Mouse (Mus musculus): ENCODE data around the gene Agmo. TPM values are rescaled to one million over a fixed set of nuclear protein-coding genes. Genes with fewer than 3 reads are reported as not detected.

Gene Agmo
- total and polyA plus RNA-seq, 3 experiments, result 0.08 TPM; not detected in 2

GRCm38 (mm10) chr12:37558284-37558683 is 316.8 kb downstream of the Agmo start (continued):
- TF ChIP-seq ZC3H11A (IDR thresholded peaks at IDR 0.05; ENCODE audit: low read depth, low read length), result no peak

GRCm38 (mm10) chr12:37565882-37566596 is 324.6 kb downstream of the Agmo start:
- Histone ChIP-seq H3K27ac (ENCODE audit: control insufficient read depth, low read depth, low read length) (no peak overlapping the region), H3K4me3 (ENCODE audit: control insufficient read depth in 1 of 2, insufficient read depth in 1 of 2, low read depth in 2 of 2, low read length in 2 of 2) (no peak overlapping the region), H3K36me3 (ENCODE audit: control insufficient read depth in 1 of 2, insufficient read depth in 2 of 2, low read length in 2 of 2) (no peaks in the 10 kb centered on the region), H3K9ac (ENCODE audit: control insufficient read depth, low read depth, low read length, poor library complexity, severe bottlenecking) (no peak overlapping the region), H3K4me1 (ENCODE audit: control insufficient read depth in 1 of 2, insufficient read depth in 2 of 2, low read length in 2 of 2) (no peaks in the 10 kb centered on the region), H3K9me3 (replicated peaks; ENCODE audit: insufficient read depth, low read length) (no peaks in the 10 kb centered on the region), H3K79me2 (ENCODE audit: control insufficient read depth, insufficient read depth, low read length, poor library complexity) (no peaks in the 10 kb centered on the region), H3K27me3 (ENCODE audit: control insufficient read depth in 1 of 2, insufficient read depth in 2 of 2, low read length in 2 of 2) (no peaks in the 10 kb centered on the region)
- no peak for DNase-seq (ENCODE audit: low read depth, low spot score)
- TF ChIP-seq EP300 (IDR thresholded peaks at IDR 0.05; ENCODE audit: low read depth in 1 of 2, low read length in 2 of 2) (no peak), ETS1 (IDR thresholded peaks at IDR 0.05; ENCODE audit: low read depth, low read length) (no peak), MAZ (IDR thresholded peaks at IDR 0.05; ENCODE audit: low read depth, low read length) (no peak), RAD21 (IDR thresholded peaks at IDR 0.05; ENCODE audit: low read depth, low read length) (no peak), GABPA (IDR thresholded peaks at IDR 0.05; ENCODE audit: low read depth, low read length) (no peak), CHD1 (IDR thresholded peaks at IDR 0.05; ENCODE audit: low read depth, low read length) (no peak), RCOR1 (IDR thresholded peaks at IDR 0.05; ENCODE audit: low read depth, low read length) (no peak), ZKSCAN1 (IDR thresholded peaks at IDR 0.05; ENCODE audit: low read depth, low read length) (no peak), ZC3H11A (IDR thresholded peaks at IDR 0.05; ENCODE audit: low read depth, low read length) (no peak), SMC3 (IDR thresholded peaks at IDR 0.05; ENCODE audit: low read depth, low read length) (no peak), POLR2AphosphoS2 (IDR thresholded peaks at IDR 0.05; ENCODE audit: low read length) (no peak), JUND (IDR thresholded peaks at IDR 0.05; ENCODE audit: low read depth, low read length) (no peak), MYC (IDR thresholded peaks at IDR 0.05; ENCODE audit: low read depth, low read length) (no peak), POLR2A (IDR thresholded peaks at IDR 0.05; ENCODE audit: control insufficient read depth in 1 of 2, insufficient read depth in 1 of 2, low read depth in 1 of 2, low read length in 2 of 2, poor library complexity in 1 of 2) (no peak), BHLHE40 (IDR thresholded peaks at IDR 0.05; ENCODE audit: borderline replicate concordance, low read depth, low read length) (no peak)

GRCm38 (mm10) chr12:37571922-37572321 is 330.5 kb downstream of the Agmo start:
- H3K9ac ChIP-seq (ENCODE audit: control insufficient read depth, low read depth, low read length, poor library complexity, severe bottlenecking), result no peak overlapping the region
- no peaks in the 10 kb centered on the region for H3K9me3 ChIP-seq (replicated peaks; ENCODE audit: insufficient read depth, low read length)
- no peaks in the 10 kb centered on the region; the same call in 1 of the 2 replicates for H3K79me2 ChIP-seq (ENCODE audit: control insufficient read depth, insufficient read depth, low read length, poor library complexity)
- TF ChIP-seq MXI1 (IDR thresholded peaks at IDR 0.05; ENCODE audit: low read depth, low read length), result no peak
- no peak for TF ChIP-seq E2F4 (IDR thresholded peaks at IDR 0.05; ENCODE audit: borderline replicate concordance, low read depth, low read length)
- TF ChIP-seq SMC3 (IDR thresholded peaks at IDR 0.05; ENCODE audit: low read depth, low read length), result no peak
- no peak for TF ChIP-seq MEF2A (IDR thresholded peaks at IDR 0.05; ENCODE audit: extremely low read depth, insufficient replicate concordance, low read depth, low read length, poor library complexity, severe bottlenecking)
- no peak for TF ChIP-seq ZNF384 (IDR thresholded peaks at IDR 0.05; ENCODE audit: low read depth, low read length)
- no peak for TF ChIP-seq MAFK (IDR thresholded peaks at IDR 0.05; ENCODE audit: borderline replicate concordance, low read depth, low read length)
- TF ChIP-seq ZKSCAN1 (IDR thresholded peaks at IDR 0.05; ENCODE audit: low read depth, low read length), result no peak
- TF ChIP-seq MAZ (IDR thresholded peaks at IDR 0.05; ENCODE audit: low read depth, low read length), result no peak
- TF ChIP-seq RCOR1 (IDR thresholded peaks at IDR 0.05; ENCODE audit: low read depth, low read length), result no peak
- no peak for TF ChIP-seq TBP (IDR thresholded peaks at IDR 0.05; ENCODE audit: low read depth, low read length)
- TF ChIP-seq GATA1 (IDR thresholded peaks at IDR 0.05; ENCODE audit: low read depth, low read length), result no peak
- no peak for TF ChIP-seq USF1 (IDR thresholded peaks at IDR 0.05; ENCODE audit: low read depth, low read length)
- no peak for TF ChIP-seq CHD1 (IDR thresholded peaks at IDR 0.05; ENCODE audit: low read depth, low read length)
- no peak for TF ChIP-seq MAX (IDR thresholded peaks at IDR 0.05; ENCODE audit: low read length)
- no peak overlapping the region for H3K4me3 ChIP-seq (ENCODE audit: control insufficient read depth in 1 of 2, insufficient read depth in 1 of 2, low read depth in 2 of 2, low read length in 2 of 2)
- no peaks in the 10 kb centered on the region for H3K4me1 ChIP-seq (ENCODE audit: control insufficient read depth in 1 of 2, insufficient read depth in 2 of 2, low read length in 2 of 2)
- no peak overlapping the region for H3K27ac ChIP-seq (ENCODE audit: control insufficient read depth, low read depth, low read length)
- no peaks in the 10 kb centered on the region for H3K36me3 ChIP-seq (ENCODE audit: control insufficient read depth in 1 of 2, insufficient read depth in 2 of 2, low read length in 2 of 2)
- no peak for DNase-seq (ENCODE audit: low read depth, low spot score)
- no peaks in the 10 kb centered on the region for H3K27me3 ChIP-seq (ENCODE audit: control insufficient read depth in 1 of 2, insufficient read depth in 2 of 2, low read length in 2 of 2)

Measured in MEL (cell line).